Mouse (Mus musculus) neural tube, embryonic 14.5 days (tissue): ENCODE data around the gene Rbm10. TPM values are rescaled to one million over a fixed set of nuclear protein-coding genes. Genes with fewer than 3 reads are reported as not detected.

Source experiments
- ATAC-seq: fragments of 200-750 bp; cut with Nextera tagmentation; 2 replicates; pipeline ENCODE4 v1.8.0; 2017; ENCODE audit warnings: low read depth, mild to moderate bottlenecking, moderate TSS enrichment, moderate library complexity
- H3K27ac ChIP-seq: fragments of 300-500 bp; sonication (generic); 2 replicates; pipeline ENCODE4 v1.5.1; 2014; ENCODE audit warnings: low read depth, mild to moderate bottlenecking, control low read depth, low read length, moderate library complexity, mixed read lengths
- H3K27me3 ChIP-seq: fragments of 300-500 bp; sonication (generic); 2 replicates; pipeline ENCODE4 v1.6.1; 2014; ENCODE audit warnings: low read length; ENCODE audit not compliant: control insufficient read depth, insufficient read depth
- H3K36me3 ChIP-seq: fragments of 300-500 bp; sonication (generic); 2 replicates; pipeline ENCODE4 v1.6.1; 2014; ENCODE audit warnings: low read length, mixed read lengths; ENCODE audit not compliant: control insufficient read depth, insufficient read depth
- H3K4me1 ChIP-seq: fragments of 300-500 bp; sonication (generic); 2 replicates; pipeline ENCODE4 v1.6.1; 2014; ENCODE audit warnings: low read length; ENCODE audit not compliant: control insufficient read depth, insufficient read depth
- H3K4me2 ChIP-seq: fragments of 300-500 bp; sonication (generic); 2 replicates; pipeline ENCODE4 v1.6.1; 2014; ENCODE audit warnings: mild to moderate bottlenecking, low read depth, low read length, control low read depth
- H3K4me3 ChIP-seq: fragments of 300-500 bp; sonication (generic); 2 replicates; pipeline ENCODE4 v1.5.1; 2014; ENCODE audit warnings: low read depth, low read length, control low read depth, mixed read lengths
- H3K9ac ChIP-seq: fragments of 300-500 bp; sonication (generic); replicated peaks from 2 replicates; pipeline ENCODE4 v1.6.1; 2014; ENCODE audit warnings: low read depth, mild to moderate bottlenecking, control low read depth, low read length, mixed read lengths
- H3K9me3 ChIP-seq: fragments of 300-500 bp; sonication (generic); 2 replicates; pipeline ENCODE4 v1.6.1; 2016; ENCODE audit warnings: low read length; ENCODE audit not compliant: control insufficient read depth
- WGBS: fragments of 180-500 bp; shearing (Covaris S2); extraction: QIAGEN DNeasy Blood & Tissue Kit; methylation state at CpG from one replicate; pipeline ENCODE4 v1.1.7; 2014; 5-methylcytosine and 5-hydroxymethylcytosine counted together
- polyA plus RNA-seq: library from polyadenylated mRNA; unstranded; fragments of >200 nt; fragmentation: Nextera tagmentation; extraction: Ambion mirVana; gene quantifications from 2 replicates; pipeline ENCODE4 v1.2.1, GENCODE M21; 2014

The Rbm10 gene
- polyA plus RNA-seq, 1 experiment from 2014 or later, result 41.5 TPM

DNA sequence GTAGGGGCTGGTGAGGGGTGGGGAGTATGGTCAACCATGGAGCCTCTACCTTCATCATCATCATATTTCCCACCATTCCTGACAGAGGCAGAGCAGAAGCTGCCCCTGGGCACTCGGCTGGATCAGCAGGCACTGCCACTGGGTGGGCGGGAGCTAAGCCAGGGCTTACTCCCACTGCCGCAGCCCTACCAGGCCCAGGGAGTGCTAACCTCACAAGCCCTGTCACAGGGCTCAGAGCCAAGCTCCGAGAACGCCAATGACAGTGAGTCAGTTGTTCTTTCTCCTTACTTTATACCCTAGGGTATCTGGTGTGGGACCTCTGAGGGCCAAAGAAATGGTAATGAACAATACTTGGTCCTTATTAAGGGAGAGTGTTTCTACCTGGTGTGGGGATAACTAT lies 27.5 kb downstream of the Rbm10 start:
- H3K9ac ChIP-seq, result no peak overlapping the region
- H3K4me3 ChIP-seq, result no peak overlapping the region
- peaks cover 10% of the 10 kb centered on the region; the same call in 1 of the 2 replicates for H3K36me3 ChIP-seq
- 86% methylated on average over 5 of the region's 5 CpGs for WGBS
- H3K9me3 ChIP-seq, result no peaks in the 10 kb centered on the region
- no peak overlapping the region for H3K27ac ChIP-seq
- H3K27me3 ChIP-seq, result no peaks in the 10 kb centered on the region
- no peak overlapping the region for H3K4me2 ChIP-seq
- H3K4me1 ChIP-seq, result no peaks in the 10 kb centered on the region
- no peak for ATAC-seq

DNA sequence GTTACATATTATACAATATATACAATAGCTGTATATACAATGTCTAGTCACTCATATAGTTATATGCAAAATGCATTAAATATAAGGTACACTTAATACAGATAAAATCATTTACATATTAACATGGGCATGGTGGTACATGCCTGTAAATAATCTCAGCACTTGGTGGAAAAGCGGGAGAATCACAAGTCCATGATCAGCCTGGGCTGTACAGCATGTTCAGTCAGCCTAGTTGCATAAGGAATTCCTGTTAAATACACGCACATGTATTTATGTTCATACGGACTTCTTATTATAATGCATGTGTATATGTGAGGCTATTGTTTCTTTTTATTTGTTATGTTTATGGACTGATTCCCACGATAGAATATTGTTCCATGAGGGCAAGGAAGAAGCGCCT lies 40.3 kb downstream of the Rbm10 start:
- H3K4me1 ChIP-seq, result no peaks in the 10 kb centered on the region
- 0 out of 2 replicates have a peak, but pooled peaks have one; percentile 0 for ATAC-seq
- peak overlapping the region; percentile 47; the same call in 1 of the 2 replicates for H3K4me2 ChIP-seq
- no peak overlapping the region for H3K27ac ChIP-seq
- H3K4me3 ChIP-seq, result peak overlapping the region; percentile 40; the same call in 1 of the 2 replicates
- 28% methylated on average over 5 of the region's 5 CpGs for WGBS
- no peaks in the 10 kb centered on the region for H3K9me3 ChIP-seq
- H3K9ac ChIP-seq, result no peak overlapping the region
- H3K36me3 ChIP-seq, result no peaks in the 10 kb centered on the region
- no peaks in the 10 kb centered on the region for H3K27me3 ChIP-seq

DNA sequence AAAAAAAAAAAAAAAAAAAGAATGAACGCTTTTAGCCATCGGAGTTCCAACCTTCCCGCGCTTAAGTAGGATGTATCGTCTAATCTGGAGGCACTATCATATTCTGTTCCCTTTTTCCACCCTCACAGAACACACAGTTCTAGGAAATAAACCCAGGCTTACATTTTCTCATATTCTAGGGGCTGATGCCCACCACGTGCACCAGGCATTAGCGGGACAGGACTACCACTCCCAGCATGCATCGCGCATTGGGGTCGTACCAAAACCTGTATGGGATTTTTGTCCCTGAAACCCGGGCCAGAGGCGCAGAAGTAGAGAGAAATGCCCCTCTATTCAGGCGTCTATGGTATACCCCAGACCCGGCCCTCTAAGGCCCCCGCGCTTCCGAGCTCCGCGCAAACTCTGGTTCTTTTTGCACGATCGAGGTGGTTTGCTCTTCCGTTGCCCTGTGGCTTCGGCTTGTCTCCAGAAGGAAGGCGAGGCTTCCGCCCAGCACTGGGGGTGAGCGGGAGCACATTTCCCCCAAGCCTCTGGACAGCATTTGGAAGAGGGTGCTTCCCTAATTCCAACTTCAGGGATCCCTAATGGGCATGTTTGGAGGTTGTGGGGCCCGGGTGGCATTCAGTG lies 40.8 kb downstream of the Rbm10 start, which contains the start of gene Uba1:
Uba1 (plus strand) TSS at position 301 of the 627 bp plus-strand sequence.
- no peaks in the 10 kb centered on the region for H3K36me3 ChIP-seq
- no peaks in the 10 kb centered on the region for H3K4me1 ChIP-seq
- H3K27me3 ChIP-seq, result no peaks in the 10 kb centered on the region
- H3K9me3 ChIP-seq, result no peaks in the 10 kb centered on the region
- no peak within 1 kb of the TSS for H3K27ac ChIP-seq
- ATAC-seq, result peak; percentile 82
- H3K4me2 ChIP-seq, result peak within 1 kb of the TSS; percentile 47
- H3K4me3 ChIP-seq, result peak within 1 kb of the TSS; percentile 40
- 8% methylated on average over 27 of the region's 27 CpGs for WGBS
- H3K9ac ChIP-seq, result peak within 1 kb of the TSS; percentile 21; the same call in 1 of the 2 replicates

DNA sequence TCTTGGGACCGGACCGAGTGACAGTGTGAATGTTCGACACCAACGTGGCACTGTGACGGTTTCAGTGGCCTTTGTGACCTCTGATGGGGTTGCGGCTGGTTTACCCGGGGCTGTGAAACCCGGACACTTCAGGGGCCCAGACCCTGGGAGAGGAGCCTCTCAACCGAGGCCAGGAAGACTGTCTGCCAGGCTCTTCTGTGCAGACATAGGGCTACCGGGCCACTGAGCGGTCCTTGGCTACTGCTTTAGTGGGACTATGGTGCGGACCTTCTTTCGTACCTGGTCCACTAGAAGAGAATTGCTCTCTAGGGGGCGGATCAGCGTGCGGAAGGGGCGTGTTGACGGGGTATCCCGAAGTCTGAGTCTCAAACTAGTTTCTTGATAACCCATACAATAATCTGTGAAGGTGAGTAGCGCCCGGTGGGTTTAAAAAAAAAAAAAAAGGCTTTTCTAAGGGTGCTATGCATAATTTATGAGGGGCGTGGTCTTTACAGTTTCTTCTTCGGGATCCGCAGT lies 41.6 kb downstream of the Rbm10 start:
- Histone ChIP-seq H3K9ac (peak overlapping the region; percentile 21; the same call in 1 of the 2 replicates), H3K9me3 (no peaks in the 10 kb centered on the region), H3K4me3 (peak overlapping the region; percentile 40), H3K36me3 (no peaks in the 10 kb centered on the region), H3K4me2 (peak overlapping the region; percentile 47), H3K27me3 (no peaks in the 10 kb centered on the region), H3K27ac (no peak overlapping the region), H3K4me1 (no peaks in the 10 kb centered on the region)
- 15% methylated on average over 24 of the region's 24 CpGs for WGBS
- no peak; the same call in 1 of the 2 replicates for ATAC-seq

DNA sequence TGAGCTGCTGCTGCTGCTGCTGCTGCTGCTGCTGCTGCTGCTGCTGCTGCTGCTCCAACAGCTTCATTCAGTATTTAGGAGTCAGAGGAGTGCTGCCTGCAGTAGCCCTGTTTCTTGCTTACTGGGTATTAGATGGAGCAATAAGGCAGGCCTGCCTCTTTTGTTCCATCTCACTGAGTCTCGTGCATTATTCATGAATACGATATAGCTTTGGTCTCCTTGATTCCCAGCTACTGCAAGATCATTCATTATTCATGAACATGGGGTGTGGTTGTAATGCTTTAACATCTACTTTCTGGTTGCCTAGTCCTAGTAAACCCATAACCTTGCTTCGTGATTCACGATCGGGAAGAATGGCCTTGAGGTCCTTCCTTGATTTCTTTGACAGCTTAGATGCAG lies 45.0 kb downstream of the Rbm10 start:
- H3K9ac ChIP-seq, result no peak overlapping the region
- ATAC-seq, result peak; percentile 68
- H3K4me2 ChIP-seq, result no peak overlapping the region

DNA sequence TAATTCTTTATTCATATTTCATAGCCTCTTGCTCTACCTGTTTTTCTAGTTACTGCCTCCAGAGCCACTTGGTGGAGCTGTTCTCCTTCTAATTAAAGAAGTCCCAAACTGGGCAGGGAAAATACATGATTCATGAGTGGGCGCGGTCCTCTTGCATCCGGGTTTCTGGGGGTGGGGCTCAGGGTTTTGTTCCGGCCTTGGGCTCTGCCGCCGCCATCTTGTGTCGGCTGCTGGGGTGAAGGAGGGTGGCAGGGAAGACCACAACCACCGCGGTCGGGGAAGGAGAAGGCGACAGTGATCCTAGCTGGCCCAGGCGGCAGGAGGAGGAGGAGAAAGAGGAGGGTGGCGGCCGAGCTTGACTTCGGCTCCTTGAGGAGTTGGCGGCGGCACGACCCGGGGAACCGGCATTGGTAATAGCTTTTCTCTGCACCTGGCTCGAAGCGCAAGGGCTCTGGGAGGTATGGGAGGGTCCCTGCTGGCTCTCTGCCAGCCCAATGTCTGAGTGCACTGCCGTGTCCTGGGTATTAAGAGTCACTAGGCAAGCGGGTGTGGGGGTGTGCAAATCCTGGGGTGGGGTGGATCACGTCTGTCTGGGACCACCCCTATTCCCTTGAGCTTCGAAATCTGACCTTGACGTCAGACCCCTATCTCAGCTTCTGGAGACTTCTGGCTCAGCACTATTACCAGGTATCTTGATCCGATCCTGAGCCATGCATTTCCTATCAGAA lies 45.6 kb downstream of the Rbm10 start:
- Histone ChIP-seq H3K9me3 (no peaks in the 10 kb centered on the region), H3K27me3 (no peaks in the 10 kb centered on the region), H3K9ac (peak overlapping the region; percentile 66), H3K36me3 (no peaks in the 10 kb centered on the region), H3K4me2 (peak overlapping the region; percentile 54), H3K4me3 (peak overlapping the region; percentile 52), H3K4me1 (peaks cover 7% of the 10 kb centered on the region; the same call in 1 of the 2 replicates), H3K27ac (peak overlapping the region; percentile 88)
- 9% methylated on average over 26 of the region's 28 CpGs for WGBS
- ATAC-seq, result peak; percentile 90

More for the DNA sequence above, 45.0 kb downstream of the Rbm10 start:
- Histone ChIP-seq H3K27me3 (no peaks in the 10 kb centered on the region), H3K36me3 (no peaks in the 10 kb centered on the region), H3K4me3 (peak overlapping the region; percentile 52; the same call in 1 of the 2 replicates), H3K4me1 (peaks cover 7% of the 10 kb centered on the region; the same call in 1 of the 2 replicates), H3K27ac (peak overlapping the region; percentile 66; the same call in 1 of the 2 replicates), H3K9me3 (no peaks in the 10 kb centered on the region)
- WGBS, result 30% methylated on average over 5 of the region's 5 CpGs

DNA sequence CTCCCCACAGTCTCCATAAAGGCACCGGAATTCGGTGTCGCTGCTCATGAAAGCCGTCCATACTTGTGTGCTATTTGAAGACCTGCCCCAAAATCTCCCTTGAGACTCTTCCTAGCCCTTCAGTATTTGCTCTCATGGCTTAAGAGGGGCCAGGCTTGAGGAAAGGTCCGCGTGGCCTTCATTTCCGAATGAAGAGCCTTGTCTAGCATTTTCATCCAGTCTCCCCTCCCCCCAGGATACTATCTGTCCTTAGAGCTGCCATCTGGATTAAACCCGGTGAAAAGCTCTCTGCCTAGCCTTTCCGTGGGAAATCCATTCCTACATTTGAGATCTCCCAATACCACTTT lies 46.1 kb downstream of the Rbm10 start:
- H3K27ac ChIP-seq, result peak overlapping the region; percentile 88
- 0 out of 2 replicates have a peak, but pooled peaks cover 2% of the 10 kb centered on the region for H3K36me3 ChIP-seq
- peak overlapping the region; percentile 52 for H3K4me3 ChIP-seq
- H3K4me1 ChIP-seq, result peaks cover 7% of the 10 kb centered on the region; the same call in 1 of the 2 replicates
- H3K27me3 ChIP-seq, result no peaks in the 10 kb centered on the region
- ATAC-seq, result peak; percentile 5
- no peaks in the 10 kb centered on the region for H3K9me3 ChIP-seq
- 21% methylated on average over 9 of the region's 9 CpGs for WGBS
- peak overlapping the region; percentile 66 for H3K9ac ChIP-seq
- H3K4me2 ChIP-seq, result peak overlapping the region; percentile 54

DNA sequence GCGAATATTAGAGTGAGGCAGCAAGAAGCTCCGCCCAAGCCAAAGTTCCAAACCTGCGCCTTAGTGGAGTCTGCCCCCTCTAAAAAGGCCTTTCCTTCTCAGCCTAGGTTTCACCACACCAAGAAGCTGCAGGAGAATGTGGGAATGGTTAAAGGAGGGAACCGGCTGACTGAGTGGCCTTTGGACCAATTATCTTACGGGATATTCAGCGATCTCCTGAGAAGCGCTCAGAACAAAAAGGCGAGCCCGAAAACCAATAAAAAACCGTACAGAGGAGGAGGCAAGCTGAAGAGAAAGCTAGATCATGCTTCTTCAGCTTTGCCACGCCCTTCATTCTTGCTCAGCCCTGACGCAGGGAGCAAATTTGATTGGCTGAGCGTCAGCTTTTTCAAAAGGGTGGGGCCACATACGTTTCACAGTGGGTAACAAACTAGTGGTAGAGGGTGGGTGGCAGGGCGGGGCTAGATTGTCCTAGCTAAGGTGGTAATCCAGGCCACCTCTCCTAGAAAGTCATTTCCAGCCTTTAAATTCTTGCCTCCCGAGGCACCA lies 70.3 kb downstream of the Rbm10 start, which contains the start of gene Cdk16:
Cdk16 (plus strand) TSS at position 436 of the 549 bp plus-strand sequence.
- Histone ChIP-seq H3K4me1 (0 out of 2 replicates have a peak, but pooled peaks cover 4% of the 10 kb centered on the region), H3K9ac (peak within 1 kb of the TSS; percentile 71), H3K27ac (peak within 1 kb of the TSS; percentile 90), H3K9me3 (no peaks in the 10 kb centered on the region), H3K36me3 (no peaks in the 10 kb centered on the region; the same call in none of the 2 replicates), H3K4me3 (peak within 1 kb of the TSS; percentile 62), H3K4me2 (peak within 1 kb of the TSS; percentile 56), H3K27me3 (no peaks in the 10 kb centered on the region)
- ATAC-seq, result peak; percentile 93
- 23% methylated on average over 16 of the region's 16 CpGs for WGBS
